Mouse (Mus musculus): ENCODE data around the gene Lin7b.

DNA sequence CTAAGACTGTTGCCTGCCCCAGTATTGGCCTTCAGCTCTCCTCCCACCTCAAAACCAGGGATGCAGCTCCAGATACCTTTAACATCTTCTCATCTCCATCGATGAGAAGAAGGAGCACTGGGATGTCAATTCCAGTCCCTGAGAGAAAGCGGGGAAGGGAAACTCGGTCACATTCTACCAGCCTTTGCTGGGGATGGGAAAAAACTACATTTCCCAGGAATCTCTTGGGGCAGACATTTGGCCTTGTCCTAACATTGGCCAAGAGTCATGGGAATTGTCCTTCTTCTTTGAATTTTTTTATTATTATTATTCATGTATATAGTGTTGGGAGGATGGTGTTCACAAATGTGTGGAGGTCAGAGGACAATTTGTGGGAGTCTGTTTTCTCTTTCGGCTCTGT lies 48.1 kb downstream of the Lin7b start:
- no peak for TF ChIP-seq CTCF (IDR thresholded peaks at IDR 0.05; ENCODE audit: borderline replicate concordance, control insufficient read depth, extremely low read depth, insufficient read depth, low read length, poor library complexity)
- TF ChIP-seq POLR2A (IDR thresholded peaks at IDR 0.05; ENCODE audit: control insufficient read depth, extremely low read depth, insufficient read depth, low read length, poor library complexity), result no peak

Data from thymus, adult 2 months (tissue).